Mouse (Mus musculus) hindbrain, embryonic 13.5 days (tissue): ENCODE results near the gene Ttc25. TPM values are rescaled to one million over a fixed set of nuclear protein-coding genes. Genes with fewer than 3 reads are reported as not detected.
A peak's percentile ranks its signal among the peaks of the same experiment; 100 is the strongest.

Experiments used
- ATAC-seq: fragments of 200-750 bp; cut with Nextera tagmentation; 2 replicates; pipeline ENCODE4 v1.8.0; 2017; ENCODE audit warnings: moderate TSS enrichment; ENCODE audit not compliant: low FRiP score
- H3K27ac ChIP-seq: fragments of 300-500 bp; sonication (generic); 2 replicates; pipeline ENCODE4 v1.5.1; 2015; ENCODE audit warnings: inconsistent platforms, mild to moderate bottlenecking, moderate library complexity
- H3K27me3 ChIP-seq: fragments of 300-500 bp; sonication (generic); 2 replicates; pipeline ENCODE4 v1.6.1; 2015; ENCODE audit warnings: mild to moderate bottlenecking, inconsistent platforms
- H3K36me3 ChIP-seq: fragments of 300-500 bp; sonication (generic); 2 replicates; pipeline ENCODE4 v1.6.1; 2015; ENCODE audit warnings: mild to moderate bottlenecking, inconsistent platforms
- H3K4me1 ChIP-seq: fragments of 300-500 bp; sonication (generic); replicated peaks from 2 replicates; pipeline ENCODE4 v1.6.1; 2015; ENCODE audit warnings: inconsistent platforms
- H3K4me2 ChIP-seq: fragments of 300-500 bp; sonication (generic); 2 replicates; pipeline ENCODE4 v1.6.1; 2015; ENCODE audit warnings: inconsistent platforms, mild to moderate bottlenecking, moderate library complexity
- H3K4me3 ChIP-seq: fragments of 300-500 bp; sonication (generic); 2 replicates; pipeline ENCODE4 v1.5.1; 2015; ENCODE audit warnings: mild to moderate bottlenecking, inconsistent platforms
- H3K9ac ChIP-seq: fragments of 300-500 bp; sonication (generic); 2 replicates; pipeline ENCODE4 v1.6.1; 2015; ENCODE audit warnings: mild to moderate bottlenecking, inconsistent platforms
- H3K9me3 ChIP-seq: fragments of 300-500 bp; sonication (generic); 2 replicates; pipeline ENCODE4 v1.6.1; 2016; ENCODE audit warnings: inconsistent platforms
- WGBS: fragments of 180-500 bp; shearing (Covaris S2); methylation state at CpG from one replicate; pipeline ENCODE4 v1.1.7; 2015; 5-methylcytosine and 5-hydroxymethylcytosine counted together
- polyA plus RNA-seq: library from polyadenylated mRNA; unstranded; fragments of >200 nt; fragmentation: Nextera tagmentation; extraction: Ambion mirVana; gene quantifications from 2 replicates; pipeline ENCODE4 v1.2.1, GENCODE M21; 2015

Ttc25 gene
- polyA plus RNA-seq, 1 experiment from 2014 or later = 2.8 TPM

- no peak overlapping the region for H3K4me3 ChIP-seq
- ATAC-seq = no peak
- no peak overlapping the region for H3K27ac ChIP-seq
- no peaks in the 10 kb centered on the region for H3K9me3 ChIP-seq
- H3K4me1 ChIP-seq = 0 out of 2 replicates have a peak, but pooled peaks cover 5% of the 10 kb centered on the region
- H3K36me3 ChIP-seq = no peaks in the 10 kb centered on the region
- no peak overlapping the region for H3K4me2 ChIP-seq
- 50% methylated on average over 7 of the region's 7 CpGs for WGBS
- H3K9ac ChIP-seq = no peak overlapping the region
- H3K27me3 ChIP-seq = no peaks in the 10 kb centered on the region
These were observed 14.1 kb downstream of the Ttc25 start for GRCm38 (mm10) chr11:100559476-100559875.

- H3K9ac ChIP-seq = no peak overlapping the region
- H3K4me1 ChIP-seq = no peaks in the 10 kb centered on the region
- no peak for ATAC-seq
- H3K27ac ChIP-seq = no peak overlapping the region
- no peak overlapping the region for H3K4me2 ChIP-seq
- no peaks in the 10 kb centered on the region for H3K9me3 ChIP-seq
- no peaks in the 10 kb centered on the region for H3K27me3 ChIP-seq
- no peak overlapping the region for H3K4me3 ChIP-seq
- H3K36me3 ChIP-seq = no peaks in the 10 kb centered on the region
- WGBS = 60% methylated on average over 5 of the region's 5 CpGs
These were observed 16.3 kb downstream of the Ttc25 start for GRCm38 (mm10) chr11:100561748-100562147.

GRCm38 (mm10) chr11:100564297-100564696 is 18.9 kb downstream of the Ttc25 start:
- Histone ChIP-seq H3K4me1 (no peaks in the 10 kb centered on the region), H3K36me3 (no peaks in the 10 kb centered on the region), H3K27me3 (no peaks in the 10 kb centered on the region), H3K9me3 (no peaks in the 10 kb centered on the region), H3K4me3 (no peak overlapping the region), H3K9ac (no peak overlapping the region), H3K27ac (no peak overlapping the region), H3K4me2 (no peak overlapping the region)
- WGBS = 79% methylated on average over 15 of the region's 15 CpGs
- no peak for ATAC-seq

- H3K9me3 ChIP-seq = no peaks in the 10 kb centered on the region
- H3K36me3 ChIP-seq = no peaks in the 10 kb centered on the region
- no peaks in the 10 kb centered on the region for H3K4me1 ChIP-seq
- no peak for ATAC-seq
- H3K27ac ChIP-seq = no peak overlapping the region
- no peak overlapping the region for H3K4me3 ChIP-seq
- H3K4me2 ChIP-seq = no peak overlapping the region
- 93% methylated on average over 6 of the region's 6 CpGs for WGBS
- H3K27me3 ChIP-seq = no peaks in the 10 kb centered on the region
- H3K9ac ChIP-seq = no peak overlapping the region
These were observed 19.3 kb downstream of the Ttc25 start for GRCm38 (mm10) chr11:100564703-100565102.

GRCm38 (mm10) chr11:100567229-100567628 is 21.8 kb downstream of the Ttc25 start:
- H3K4me2 ChIP-seq = no peak overlapping the region
- no peak overlapping the region for H3K27ac ChIP-seq
- 84% methylated on average over 5 of the region's 5 CpGs for WGBS
- H3K36me3 ChIP-seq = no peaks in the 10 kb centered on the region
- H3K4me1 ChIP-seq = peaks cover 13% of the 10 kb centered on the region
- no peak overlapping the region for H3K9ac ChIP-seq
- ATAC-seq = no peak
- H3K27me3 ChIP-seq = peaks cover 10% of the 10 kb centered on the region
- H3K9me3 ChIP-seq = no peaks in the 10 kb centered on the region
- no peak overlapping the region for H3K4me3 ChIP-seq

- 57% methylated on average over 9 of the region's 9 CpGs for WGBS
- H3K27ac ChIP-seq = no peak overlapping the region
- H3K4me3 ChIP-seq = no peak overlapping the region
- no peaks in the 10 kb centered on the region for H3K9me3 ChIP-seq
- peaks cover 13% of the 10 kb centered on the region for H3K27me3 ChIP-seq
- H3K4me1 ChIP-seq = peaks cover 13% of the 10 kb centered on the region
- H3K4me2 ChIP-seq = no peak overlapping the region
- H3K9ac ChIP-seq = no peak overlapping the region
- H3K36me3 ChIP-seq = no peaks in the 10 kb centered on the region
- ATAC-seq = no peak
These were observed 22.4 kb downstream of the Ttc25 start for GRCm38 (mm10) chr11:100567815-100568245.

GRCm38 (mm10) chr11:100568692-100569091 is 23.3 kb downstream of the Ttc25 start:
- Histone ChIP-seq H3K36me3 (no peaks in the 10 kb centered on the region), H3K4me3 (no peak overlapping the region), H3K9ac (0 out of 2 replicates have a peak overlapping the region, but pooled peaks have one; percentile 3), H3K27me3 (peaks cover 13% of the 10 kb centered on the region), H3K27ac (no peak overlapping the region), H3K9me3 (no peaks in the 10 kb centered on the region), H3K4me1 (peaks cover 13% of the 10 kb centered on the region), H3K4me2 (no peak overlapping the region)
- WGBS = 89% methylated on average over 8 of the region's 8 CpGs
- no peak for ATAC-seq

GRCm38 (mm10) chr11:100569789-100570188 is 24.4 kb downstream of the Ttc25 start:
- WGBS = 71% methylated on average over 9 of the region's 9 CpGs
- H3K36me3 ChIP-seq = no peaks in the 10 kb centered on the region
- no peak for ATAC-seq
- H3K4me2 ChIP-seq = no peak overlapping the region
- H3K27me3 ChIP-seq = peaks cover 13% of the 10 kb centered on the region
- H3K4me1 ChIP-seq = peaks cover 16% of the 10 kb centered on the region
- H3K9me3 ChIP-seq = no peaks in the 10 kb centered on the region
- H3K27ac ChIP-seq = no peak overlapping the region
- H3K4me3 ChIP-seq = no peak overlapping the region
- H3K9ac ChIP-seq = no peak overlapping the region

- ATAC-seq = peak; percentile 43; the same call in 1 of the 2 replicates
- no peaks in the 10 kb centered on the region for H3K9me3 ChIP-seq
- no peak overlapping the region for H3K27ac ChIP-seq
- peaks cover 24% of the 10 kb centered on the region for H3K4me1 ChIP-seq
- H3K9ac ChIP-seq = peak overlapping the region; percentile 63
- peaks cover 13% of the 10 kb centered on the region for H3K27me3 ChIP-seq
- H3K4me2 ChIP-seq = peak overlapping the region; percentile 54
- no peaks in the 10 kb centered on the region for H3K36me3 ChIP-seq
- H3K4me3 ChIP-seq = peak overlapping the region; percentile 17
- 14% methylated on average over 8 of the region's 8 CpGs for WGBS
These were observed 25.2 kb downstream of the Ttc25 start for GRCm38 (mm10) chr11:100570430-100571201.

- Histone ChIP-seq H3K4me1 (peaks cover 30% of the 10 kb centered on the region), H3K9ac (peak overlapping the region; percentile 63), H3K36me3 (no peaks in the 10 kb centered on the region), H3K9me3 (no peaks in the 10 kb centered on the region), H3K27ac (no peak overlapping the region), H3K4me3 (peak overlapping the region; percentile 17), H3K27me3 (peaks cover 13% of the 10 kb centered on the region), H3K4me2 (peak overlapping the region; percentile 54)
- ATAC-seq = peak; percentile 37; the same call in 1 of the 2 replicates
- 12% methylated on average over 16 of the region's 16 CpGs for WGBS
These were observed 25.8 kb downstream of the Ttc25 start for GRCm38 (mm10) chr11:100571202-100571567.

- peak overlapping the region; percentile 80 for H3K4me2 ChIP-seq
- peaks cover 13% of the 10 kb centered on the region for H3K36me3 ChIP-seq
- no peak for ATAC-seq
- H3K4me3 ChIP-seq = peak overlapping the region; percentile 58
- no peaks in the 10 kb centered on the region for H3K9me3 ChIP-seq
- no peak overlapping the region for H3K9ac ChIP-seq
- H3K27ac ChIP-seq = no peak overlapping the region
- WGBS = 95% methylated on average over 3 of the region's 3 CpGs
- peaks cover 13% of the 10 kb centered on the region for H3K27me3 ChIP-seq
- peaks cover 42% of the 10 kb centered on the region for H3K4me1 ChIP-seq
These were observed 28.8 kb downstream of the Ttc25 start for GRCm38 (mm10) chr11:100574188-100574587.

- Histone ChIP-seq H3K4me2 (peak within 1 kb of the TSS; percentile 80), H3K4me1 (peaks cover 42% of the 10 kb centered on the region), H3K27me3 (peaks cover 13% of the 10 kb centered on the region), H3K9ac (peak within 1 kb of the TSS; percentile 78), H3K9me3 (no peaks in the 10 kb centered on the region), H3K36me3 (peaks cover 20% of the 10 kb centered on the region), H3K4me3 (peak within 1 kb of the TSS; percentile 58), H3K27ac (peak within 1 kb of the TSS; percentile 69; the same call in 1 of the 2 replicates)
- WGBS = 2% methylated on average over 46 of the region's 47 CpGs
- ATAC-seq = peak; percentile 70
These were observed 29.5 kb downstream of the Ttc25 start, which contains the start of gene Cnp for GRCm38 (mm10) chr11:100574708-100575483. Gene Cnp, plus strand, starts transcription at chr11:100574904.
